Mouse (Mus musculus): ENCODE measurements around the gene Sf3b3. TPM values are rescaled to one million over a fixed set of nuclear protein-coding genes. Genes with fewer than 3 reads are reported as not detected.

The Sf3b3 gene
- polyA plus RNA-seq, 1 experiment from 2014 or later, result 203 TPM

DNA sequence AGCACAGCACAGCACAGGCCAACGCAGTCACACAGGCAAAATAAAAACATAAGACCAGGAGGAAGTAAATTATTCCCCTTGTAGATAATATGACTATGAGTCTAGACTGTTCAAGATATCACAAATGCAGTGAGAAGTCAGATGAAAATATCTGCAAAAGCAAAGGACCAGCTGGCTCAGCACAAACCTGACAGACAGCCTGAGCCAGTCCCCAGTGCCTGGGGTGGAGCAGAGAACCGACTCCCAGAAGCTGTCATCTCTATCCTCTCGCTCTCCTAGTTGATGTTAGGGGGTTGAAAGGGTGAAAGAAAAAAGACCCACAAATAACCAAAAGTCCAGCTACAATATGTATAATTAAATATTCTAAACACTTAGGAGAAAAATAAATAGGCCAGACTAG is 70.9 kb downstream of the Sf3b3 start:
- Histone ChIP-seq H3K9me3 (ENCODE audit: control insufficient read depth, low read length) (peaks cover 3% of the 10 kb centered on the region; the same call in 1 of the 2 replicates), H3K4me2 (no peak overlapping the region), H3K27ac (ENCODE audit: low read depth, low read length) (no peak overlapping the region), H3K4me3 (ENCODE audit: low read depth, low read length) (no peak overlapping the region), H3K27me3 (ENCODE audit: control insufficient read depth, insufficient read depth, low read length) (no peaks in the 10 kb centered on the region), H3K4me1 (ENCODE audit: control insufficient read depth, insufficient read depth, low read length) (no peaks in the 10 kb centered on the region), H3K9ac (ENCODE audit: low read length) (no peak overlapping the region), H3K36me3 (ENCODE audit: control insufficient read depth, insufficient read depth, low read length) (no peaks in the 10 kb centered on the region)
- WGBS, result 92% methylated on average over 3 of the region's 3 CpGs
- DNase-seq (ENCODE audit: low spot score, missing footprints) (no peak), ATAC-seq (ENCODE audit: low FRiP score) (no peak)

DNA sequence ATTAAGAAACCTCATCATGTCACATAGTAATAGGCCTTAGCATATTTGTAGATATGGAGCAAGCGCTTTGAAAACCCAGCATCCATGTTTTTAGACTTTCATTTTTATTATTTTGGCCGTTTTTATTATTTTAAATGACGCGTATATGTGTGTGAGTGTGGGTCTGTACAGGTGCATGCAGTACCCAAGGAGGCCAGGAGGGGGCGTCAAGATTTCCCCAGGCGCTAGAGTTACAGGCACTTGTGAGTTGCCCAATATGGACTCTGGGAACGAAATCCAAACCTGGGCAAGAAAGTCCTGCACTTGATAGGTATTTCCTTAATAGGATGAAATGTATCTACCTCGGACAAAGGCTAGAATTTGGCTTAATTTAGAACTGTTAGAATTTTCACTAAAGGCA is 71.3 kb downstream of the Sf3b3 start:
- no peak overlapping the region for H3K27ac ChIP-seq (ENCODE audit: low read depth, low read length)
- peaks cover 3% of the 10 kb centered on the region; the same call in 1 of the 2 replicates for H3K9me3 ChIP-seq (ENCODE audit: control insufficient read depth, low read length)
- no peaks in the 10 kb centered on the region for H3K27me3 ChIP-seq (ENCODE audit: control insufficient read depth, insufficient read depth, low read length)
- WGBS, result 75% methylated on average over 8 of the region's 8 CpGs
- H3K4me1 ChIP-seq (ENCODE audit: control insufficient read depth, insufficient read depth, low read length), result no peaks in the 10 kb centered on the region
- DNase-seq (ENCODE audit: low spot score, missing footprints), result no peak
- ATAC-seq (ENCODE audit: low FRiP score), result no peak
- H3K9ac ChIP-seq (ENCODE audit: low read length), result no peak overlapping the region
- H3K4me2 ChIP-seq, result no peak overlapping the region
- no peaks in the 10 kb centered on the region for H3K36me3 ChIP-seq (ENCODE audit: control insufficient read depth, insufficient read depth, low read length)
- no peak overlapping the region for H3K4me3 ChIP-seq (ENCODE audit: low read depth, low read length)

- H3K27me3 ChIP-seq (ENCODE audit: control insufficient read depth, insufficient read depth, low read length), result no peaks in the 10 kb centered on the region
- H3K4me2 ChIP-seq, result no peak overlapping the region
- ATAC-seq (ENCODE audit: low FRiP score) (no peak), DNase-seq (ENCODE audit: low spot score, missing footprints) (no peak)
- no peaks in the 10 kb centered on the region for H3K4me1 ChIP-seq (ENCODE audit: control insufficient read depth, insufficient read depth, low read length)
- H3K4me3 ChIP-seq (ENCODE audit: low read depth, low read length), result no peak overlapping the region
- H3K9ac ChIP-seq (ENCODE audit: low read length), result no peak overlapping the region
- peaks cover 3% of the 10 kb centered on the region; the same call in 1 of the 2 replicates for H3K9me3 ChIP-seq (ENCODE audit: control insufficient read depth, low read length)
- WGBS, result 87% methylated on average over 6 of the region's 6 CpGs
- no peak overlapping the region for H3K27ac ChIP-seq (ENCODE audit: low read depth, low read length)
- no peaks in the 10 kb centered on the region for H3K36me3 ChIP-seq (ENCODE audit: control insufficient read depth, insufficient read depth, low read length)
These were observed 71.9 kb downstream of the Sf3b3 start for GRCm38 (mm10) chr8:110774725-110775124.

DNA sequence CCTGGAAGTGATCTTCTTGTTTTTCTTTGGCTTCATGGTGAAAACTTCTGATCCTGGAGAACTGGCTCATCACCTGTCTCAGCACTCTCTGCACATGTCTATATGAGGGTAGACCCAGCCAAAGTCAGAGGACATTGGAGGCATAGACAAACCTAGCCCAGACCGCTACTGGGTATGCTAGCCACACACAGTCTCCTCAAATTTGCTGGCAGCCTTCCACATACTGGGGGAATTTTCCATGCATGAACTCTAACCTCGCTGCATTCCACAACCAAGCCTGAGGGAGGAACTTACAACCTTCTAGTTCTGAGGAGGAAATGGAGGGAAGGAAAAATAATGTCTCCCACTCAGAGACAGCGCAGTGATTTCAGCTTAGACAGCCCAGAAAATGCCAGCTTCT is 72.5 kb downstream of the Sf3b3 start:
- H3K9me3 ChIP-seq (ENCODE audit: control insufficient read depth, low read length), result peaks cover 3% of the 10 kb centered on the region; the same call in 1 of the 2 replicates
- 84% methylated on average over 3 of the region's 3 CpGs for WGBS
- H3K4me2 ChIP-seq, result no peak overlapping the region
- no peaks in the 10 kb centered on the region for H3K36me3 ChIP-seq (ENCODE audit: control insufficient read depth, insufficient read depth, low read length)
- ATAC-seq (ENCODE audit: low FRiP score) (no peak), DNase-seq (ENCODE audit: low spot score, missing footprints) (no peak)
- H3K27ac ChIP-seq (ENCODE audit: low read depth, low read length), result no peak overlapping the region
- H3K4me1 ChIP-seq (ENCODE audit: control insufficient read depth, insufficient read depth, low read length), result no peaks in the 10 kb centered on the region
- H3K27me3 ChIP-seq (ENCODE audit: control insufficient read depth, insufficient read depth, low read length), result no peaks in the 10 kb centered on the region
- H3K4me3 ChIP-seq (ENCODE audit: low read depth, low read length), result no peak overlapping the region
- H3K9ac ChIP-seq (ENCODE audit: low read length), result no peak overlapping the region

DNA sequence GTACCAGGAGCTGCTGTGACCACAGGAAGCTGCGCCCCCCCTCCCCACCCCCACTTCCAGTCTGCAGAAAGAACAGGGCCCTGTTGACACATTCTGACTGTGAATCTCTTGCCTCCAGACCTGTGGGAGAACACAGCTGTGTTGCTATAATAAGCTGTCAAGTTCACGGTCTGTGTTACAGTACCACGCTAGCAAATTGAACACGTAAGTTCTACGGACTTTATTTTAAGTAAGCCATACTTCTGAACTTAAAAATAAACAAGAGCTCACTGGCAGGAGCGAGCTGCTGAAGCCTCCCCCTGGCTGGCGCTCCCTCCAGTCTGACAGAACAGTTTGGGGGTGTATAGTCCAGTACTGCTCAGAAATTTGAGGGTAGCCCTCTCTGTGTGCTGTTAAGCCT is 74.1 kb downstream of the Sf3b3 start:
- peaks cover 3% of the 10 kb centered on the region; the same call in 1 of the 2 replicates for H3K9me3 ChIP-seq (ENCODE audit: control insufficient read depth, low read length)

DNA sequence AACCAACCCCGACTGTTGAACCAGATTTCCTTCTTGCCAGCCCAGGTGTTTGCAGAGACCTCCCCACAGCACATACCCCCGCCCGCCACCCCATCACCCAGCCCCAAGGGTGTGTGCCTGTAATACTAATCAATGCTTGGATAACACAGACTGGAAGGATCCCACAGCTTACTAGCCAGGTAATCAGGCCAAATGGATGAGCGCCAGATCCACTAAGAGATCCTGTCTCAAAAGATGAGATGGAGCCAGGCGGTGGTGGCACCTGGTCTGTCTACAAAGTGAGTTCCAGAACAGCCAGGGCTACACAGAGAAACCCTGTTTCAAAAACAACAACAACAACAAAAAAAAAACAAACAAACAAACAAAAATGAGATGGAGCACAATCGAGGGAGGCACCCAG is 79.3 kb downstream of the Sf3b3 start:
- 92% methylated on average over 6 of the region's 6 CpGs for WGBS
- H3K4me2 ChIP-seq, result no peak overlapping the region
- H3K27ac ChIP-seq (ENCODE audit: low read depth, low read length), result no peak overlapping the region
- no peaks in the 10 kb centered on the region for H3K4me1 ChIP-seq (ENCODE audit: control insufficient read depth, insufficient read depth, low read length)
- ATAC-seq (ENCODE audit: low FRiP score), result no peak
- H3K4me3 ChIP-seq (ENCODE audit: low read depth, low read length), result no peak overlapping the region
- H3K27me3 ChIP-seq (ENCODE audit: control insufficient read depth, insufficient read depth, low read length), result no peaks in the 10 kb centered on the region
- H3K9me3 ChIP-seq (ENCODE audit: control insufficient read depth, low read length), result no peaks in the 10 kb centered on the region
- no peak overlapping the region for H3K9ac ChIP-seq (ENCODE audit: low read length)
- no peaks in the 10 kb centered on the region for H3K36me3 ChIP-seq (ENCODE audit: control insufficient read depth, insufficient read depth, low read length)
- no peak for DNase-seq (ENCODE audit: low spot score, missing footprints)

More for the DNA sequence above, 74.1 kb downstream of the Sf3b3 start:
- H3K27me3 ChIP-seq (ENCODE audit: control insufficient read depth, insufficient read depth, low read length), result no peaks in the 10 kb centered on the region
- no peaks in the 10 kb centered on the region for H3K36me3 ChIP-seq (ENCODE audit: control insufficient read depth, insufficient read depth, low read length)
- ATAC-seq (ENCODE audit: low FRiP score) (no peak), DNase-seq (ENCODE audit: low spot score, missing footprints) (no peak)
- WGBS, result 86% methylated on average over 7 of the region's 7 CpGs
- H3K4me1 ChIP-seq (ENCODE audit: control insufficient read depth, insufficient read depth, low read length), result no peaks in the 10 kb centered on the region
- H3K27ac ChIP-seq (ENCODE audit: low read depth, low read length), result no peak overlapping the region
- H3K4me3 ChIP-seq (ENCODE audit: low read depth, low read length), result no peak overlapping the region
- no peak overlapping the region for H3K9ac ChIP-seq (ENCODE audit: low read length)
- no peak overlapping the region for H3K4me2 ChIP-seq

DNA sequence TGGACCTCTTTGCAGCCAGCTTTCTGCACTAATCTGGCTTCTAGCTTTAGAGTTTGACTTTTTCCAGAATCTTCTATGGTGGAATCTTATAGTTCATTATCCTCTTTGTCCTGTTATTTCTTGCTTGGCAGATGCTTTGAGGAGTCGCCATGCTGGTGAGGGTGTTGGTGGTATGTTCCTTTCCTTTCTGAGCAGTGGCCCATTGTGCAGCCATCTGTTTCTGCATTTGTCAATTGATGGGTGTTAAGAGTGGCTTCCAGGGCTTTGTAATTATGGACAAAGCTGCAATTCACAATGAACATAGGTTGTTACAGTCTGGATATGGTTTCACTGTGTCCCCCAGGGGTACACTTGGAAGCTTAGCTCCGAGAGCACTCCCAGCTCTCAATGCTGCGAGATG is 81.9 kb downstream of the Sf3b3 start:
- Histone ChIP-seq H3K27ac (ENCODE audit: low read depth, low read length) (no peak overlapping the region), H3K27me3 (ENCODE audit: control insufficient read depth, insufficient read depth, low read length) (no peaks in the 10 kb centered on the region), H3K9me3 (ENCODE audit: control insufficient read depth, low read length) (no peaks in the 10 kb centered on the region), H3K4me2 (no peak overlapping the region), H3K9ac (ENCODE audit: low read length) (no peak overlapping the region), H3K4me3 (ENCODE audit: low read depth, low read length) (no peak overlapping the region), H3K36me3 (ENCODE audit: control insufficient read depth, insufficient read depth, low read length) (no peaks in the 10 kb centered on the region), H3K4me1 (ENCODE audit: control insufficient read depth, insufficient read depth, low read length) (no peaks in the 10 kb centered on the region)
- ATAC-seq (ENCODE audit: low FRiP score), result no peak
- WGBS, result 83% methylated on average over 3 of the region's 3 CpGs
- DNase-seq (ENCODE audit: low spot score, missing footprints), result no peak

DNA sequence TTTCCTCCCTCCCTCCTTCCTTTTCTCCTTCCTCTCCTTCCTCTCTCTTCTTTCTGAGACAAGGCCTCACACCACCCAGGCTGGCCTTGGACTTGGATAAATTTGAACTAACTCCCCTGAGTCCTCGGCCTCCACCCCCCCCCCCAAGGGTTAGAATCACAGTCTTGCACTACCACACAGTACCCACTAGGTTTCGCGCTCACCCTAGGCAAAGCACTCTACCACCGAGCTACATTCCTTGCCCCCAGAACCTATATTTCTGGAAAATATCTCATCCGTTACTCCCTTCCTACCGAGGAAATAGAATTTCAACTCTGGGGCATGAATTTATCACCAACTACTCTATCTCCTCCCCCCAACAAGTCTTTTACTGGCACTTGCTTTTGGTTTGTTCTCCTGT is 84.6 kb downstream of the Sf3b3 start:
- WGBS, result 64% methylated on average over 6 of the region's 6 CpGs

DNA sequence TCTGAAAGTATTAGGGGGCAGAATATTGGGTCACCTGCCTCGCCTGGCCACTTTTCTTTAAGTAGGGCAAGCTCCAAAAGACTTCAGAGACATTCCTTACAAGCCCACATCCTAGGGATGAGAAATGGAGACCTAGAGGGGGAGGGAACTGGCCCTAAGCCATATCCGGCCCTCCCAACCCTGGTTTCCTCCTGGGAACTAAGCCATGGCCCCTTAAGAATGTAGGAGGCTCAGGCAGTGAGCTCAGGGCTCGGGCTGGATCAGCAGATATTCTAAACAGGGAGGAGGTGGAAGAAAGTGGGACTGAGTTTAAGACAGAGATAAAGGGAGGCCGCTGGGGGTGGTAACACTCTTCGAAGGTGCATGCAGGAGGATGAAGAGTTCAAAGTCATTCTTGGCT is 85.4 kb downstream of the Sf3b3 start:
- no peak for DNase-seq (ENCODE audit: low spot score, missing footprints)

More for the DNA sequence above, 84.6 kb downstream of the Sf3b3 start:
- H3K4me2 ChIP-seq, result no peak overlapping the region
- DNase-seq (ENCODE audit: low spot score, missing footprints) (no peak), ATAC-seq (ENCODE audit: low FRiP score) (no peak)
- no peak overlapping the region for H3K27ac ChIP-seq (ENCODE audit: low read depth, low read length)
- H3K4me3 ChIP-seq (ENCODE audit: low read depth, low read length), result no peak overlapping the region
- H3K27me3 ChIP-seq (ENCODE audit: control insufficient read depth, insufficient read depth, low read length), result no peaks in the 10 kb centered on the region
- no peaks in the 10 kb centered on the region for H3K4me1 ChIP-seq (ENCODE audit: control insufficient read depth, insufficient read depth, low read length)
- no peaks in the 10 kb centered on the region for H3K9me3 ChIP-seq (ENCODE audit: control insufficient read depth, low read length)
- H3K9ac ChIP-seq (ENCODE audit: low read length), result no peak overlapping the region
- H3K36me3 ChIP-seq (ENCODE audit: control insufficient read depth, insufficient read depth, low read length), result no peaks in the 10 kb centered on the region

More for the DNA sequence above, 85.4 kb downstream of the Sf3b3 start:
- Histone ChIP-seq H3K4me1 (ENCODE audit: control insufficient read depth, insufficient read depth, low read length) (no peaks in the 10 kb centered on the region), H3K4me2 (no peak overlapping the region), H3K27ac (ENCODE audit: low read depth, low read length) (no peak overlapping the region), H3K9ac (ENCODE audit: low read length) (no peak overlapping the region), H3K36me3 (ENCODE audit: control insufficient read depth, insufficient read depth, low read length) (no peaks in the 10 kb centered on the region), H3K9me3 (ENCODE audit: control insufficient read depth, low read length) (no peaks in the 10 kb centered on the region), H3K4me3 (ENCODE audit: low read depth, low read length) (no peak overlapping the region), H3K27me3 (ENCODE audit: control insufficient read depth, insufficient read depth, low read length) (no peaks in the 10 kb centered on the region)
- WGBS, result 64% methylated on average over 5 of the region's 5 CpGs
- no peak for ATAC-seq (ENCODE audit: low FRiP score)
